Mouse (Mus musculus) frontal cortex, postnatal 36 days (tissue): ENCODE measurements around the gene Ubxn7.
"Not testable (repeated sequence)": the region's sequence is repeated elsewhere in the genome, so short reads cannot be mapped to it uniquely, and the experiment has no call there.

ENCODE experiments used
- DNase-seq, 2 experiments: peaks; one replicate each; pipeline ENCODE4 v3.0.0; 2022; ENCODE audit warnings: low spot score in 2 of 2

The Ubxn7 gene

GRCm38 (mm10) chr16:32332040-32332555 is at the start of gene Ubxn7:
Gene Ubxn7, plus strand, starts transcription at chr16:32332257.
- peak; percentile 97 to 98 for DNase-seq

- DNase-seq, result no peak
These were observed 49.4 kb upstream of the Ubxn7 start for GRCm38 (mm10) chr16:32282608-32283007.

DNA sequence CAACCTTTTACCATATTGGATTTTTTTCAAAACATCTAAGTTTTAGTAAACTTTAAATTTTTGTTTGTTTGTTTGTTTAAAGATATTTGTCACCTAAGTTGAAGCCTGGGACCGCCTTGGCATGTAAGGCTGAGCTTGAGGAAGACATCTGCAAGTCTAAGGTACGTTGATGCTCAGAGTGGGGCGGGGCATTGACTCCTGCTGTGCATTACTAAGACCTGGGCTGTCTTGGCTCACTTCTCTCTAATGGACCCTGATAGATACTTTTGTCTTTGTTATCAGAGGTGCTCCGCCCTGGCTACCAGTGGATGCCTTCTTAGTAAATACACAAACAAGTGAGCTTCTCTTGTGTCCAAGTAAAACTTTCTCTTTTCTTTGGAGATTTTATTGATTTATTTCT is 40.2 kb upstream of the Ubxn7 start:
- DNase-seq, result no peak

- not testable (repeated sequence) for DNase-seq
These were observed 32.4 kb upstream of the Ubxn7 start for GRCm38 (mm10) chr16:32299617-32300016.

DNA sequence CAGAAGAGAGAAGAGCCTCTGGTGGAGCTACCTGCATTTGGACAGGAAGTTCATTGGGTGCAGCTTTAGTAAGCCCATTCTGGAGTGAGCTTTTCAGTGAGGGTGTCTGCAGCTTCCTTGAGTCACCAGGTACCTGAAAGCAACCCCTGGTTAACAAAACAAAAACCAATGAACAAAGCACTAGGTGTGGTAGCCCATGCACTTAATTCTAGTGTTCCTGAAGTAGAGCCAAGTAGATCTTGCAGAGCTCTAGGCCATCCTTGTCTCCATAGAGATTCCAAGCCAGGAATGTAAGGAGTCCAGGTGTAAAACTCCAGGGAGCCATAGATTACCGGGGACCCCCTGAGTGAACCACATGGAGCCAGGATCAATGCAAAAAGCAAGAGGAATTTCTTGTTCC is 29.0 kb upstream of the Ubxn7 start:
- DNase-seq, result no peak

- DNase-seq, result no peak
These were observed 28.2 kb upstream of the Ubxn7 start for GRCm38 (mm10) chr16:32303886-32304285.

- no peak for DNase-seq
These were observed 20.1 kb upstream of the Ubxn7 start for GRCm38 (mm10) chr16:32311970-32312369.

- no peak for DNase-seq
These were observed 19.7 kb upstream of the Ubxn7 start for GRCm38 (mm10) chr16:32312386-32312785.

GRCm38 (mm10) chr16:32312859-32313258 is 19.2 kb upstream of the Ubxn7 start:
- no peak for DNase-seq

DNA sequence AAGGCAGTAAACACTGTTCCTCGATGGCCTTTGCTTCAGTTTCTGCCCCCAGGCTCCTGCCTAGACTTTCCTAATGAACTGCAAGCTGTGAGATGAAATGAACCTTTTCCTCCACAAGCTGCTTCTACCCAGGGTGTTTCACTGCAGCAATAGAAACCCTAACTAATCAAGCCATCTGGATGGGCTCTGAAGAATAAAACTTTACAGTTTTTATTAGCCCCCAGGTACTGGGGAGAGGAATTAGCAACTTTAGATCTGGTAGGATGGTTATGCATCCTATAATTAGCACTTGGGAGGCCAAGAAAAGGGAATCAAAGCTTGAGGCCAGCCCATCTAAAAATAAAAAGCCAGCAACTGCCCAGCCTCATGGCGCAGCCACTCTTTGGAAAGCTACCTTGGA is 15.5 kb upstream of the Ubxn7 start:
- no peak for DNase-seq

- DNase-seq, result peak; percentile 8 to 15
These were observed 8.1 kb upstream of the Ubxn7 start for GRCm38 (mm10) chr16:32323953-32324352.

DNA sequence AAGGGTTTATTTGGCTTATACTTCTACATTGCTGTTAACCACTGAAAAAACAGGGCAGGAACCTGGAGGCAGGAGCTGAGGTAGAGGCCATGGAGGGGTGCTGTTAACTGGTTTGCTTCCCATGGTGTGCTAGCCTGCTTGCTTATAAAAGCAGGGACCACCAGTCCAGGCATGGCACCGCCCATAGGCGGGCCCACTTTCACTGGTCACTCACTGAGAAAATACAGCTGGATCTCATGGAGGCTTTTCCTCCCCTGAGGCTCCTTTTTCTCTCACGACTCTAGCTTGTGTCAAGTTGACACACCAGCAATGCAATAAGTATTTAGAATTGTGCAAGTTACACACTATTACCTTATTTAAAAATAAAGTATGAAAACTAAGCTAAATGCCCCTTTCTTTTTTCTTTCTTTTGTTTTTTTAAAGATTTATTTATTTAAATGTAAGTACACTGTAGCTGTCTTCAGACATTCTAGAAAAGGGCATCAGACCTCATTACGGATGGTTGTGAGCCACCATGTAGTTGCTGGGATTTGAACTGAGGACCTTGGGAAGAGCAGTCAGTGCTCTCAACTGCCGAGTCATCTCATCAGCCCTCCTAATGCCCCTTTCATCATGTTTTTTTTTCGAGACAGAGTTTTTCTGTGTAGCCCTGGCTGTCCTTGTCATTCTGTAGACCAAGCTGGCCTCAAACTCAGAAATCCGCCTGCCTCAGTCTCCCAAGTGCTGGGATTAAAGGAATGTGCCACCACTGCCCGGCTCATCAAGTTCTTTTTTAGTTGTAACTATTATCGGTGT is 984 bp upstream of the Ubxn7 start:
- DNase-seq, result no peak

GRCm38 (mm10) chr16:32332556-32333511 is 777 bp downstream of the Ubxn7 start:
- DNase-seq, result peak; percentile 20 to 38

DNA sequence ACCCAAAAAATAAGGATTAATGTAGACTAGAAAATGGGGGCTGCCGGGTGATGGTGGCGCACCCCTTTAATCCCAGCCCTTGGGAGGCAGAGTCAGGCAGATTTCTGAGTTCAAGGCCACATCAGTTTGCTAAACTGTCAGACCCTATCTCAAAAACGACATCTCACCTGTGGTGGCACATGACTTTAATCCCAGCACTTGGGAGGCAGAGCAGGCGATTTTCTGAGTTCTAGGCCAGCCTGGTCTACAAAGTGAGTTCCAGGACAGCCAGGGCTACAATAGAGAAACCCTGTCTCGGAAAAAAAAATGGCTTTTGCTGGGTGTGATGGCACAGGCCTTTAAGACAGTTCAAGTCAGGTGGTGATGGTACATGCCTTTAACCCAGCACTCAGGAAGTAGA is 3.1 kb downstream of the Ubxn7 start:
- no peak for DNase-seq

DNA sequence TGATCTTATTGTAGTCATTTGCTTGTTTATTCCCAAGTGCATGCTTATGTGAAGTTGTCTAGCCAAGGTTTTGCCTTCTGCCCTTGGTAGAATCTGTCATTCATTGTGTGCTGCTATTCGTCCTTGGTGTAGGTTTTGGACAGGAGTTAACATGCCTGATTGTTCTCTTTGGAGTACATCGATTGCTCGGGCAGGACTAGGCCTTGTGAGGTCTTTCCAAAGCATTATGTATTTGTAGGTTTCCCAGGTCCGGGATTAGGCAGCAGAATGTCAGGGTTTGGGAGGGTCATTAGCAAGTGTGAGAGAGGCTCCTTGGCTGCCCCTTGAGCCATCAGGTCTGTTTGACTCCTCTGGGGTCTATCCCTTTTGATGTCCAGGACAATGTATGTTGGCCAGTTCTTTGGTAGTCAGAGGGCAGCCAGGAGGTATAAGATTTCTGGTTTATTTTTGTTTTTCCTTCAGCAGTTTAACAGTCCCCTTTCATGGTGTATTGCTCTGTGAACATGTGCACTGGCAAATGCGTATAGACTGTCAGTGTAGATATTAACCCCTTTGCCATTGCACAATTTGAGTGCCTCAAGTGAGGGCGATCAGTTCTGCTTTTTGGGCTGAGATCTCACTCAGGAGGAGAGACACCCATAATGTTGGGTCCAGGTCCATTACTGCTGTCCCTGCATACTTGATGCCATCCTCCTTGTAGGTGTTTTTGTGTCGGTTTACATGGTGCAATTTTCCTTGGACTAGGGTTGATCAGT is 4.1 kb downstream of the Ubxn7 start:
- no peak for DNase-seq

GRCm38 (mm10) chr16:32337001-32337400 is 4.9 kb downstream of the Ubxn7 start:
- DNase-seq, result no peak

DNA sequence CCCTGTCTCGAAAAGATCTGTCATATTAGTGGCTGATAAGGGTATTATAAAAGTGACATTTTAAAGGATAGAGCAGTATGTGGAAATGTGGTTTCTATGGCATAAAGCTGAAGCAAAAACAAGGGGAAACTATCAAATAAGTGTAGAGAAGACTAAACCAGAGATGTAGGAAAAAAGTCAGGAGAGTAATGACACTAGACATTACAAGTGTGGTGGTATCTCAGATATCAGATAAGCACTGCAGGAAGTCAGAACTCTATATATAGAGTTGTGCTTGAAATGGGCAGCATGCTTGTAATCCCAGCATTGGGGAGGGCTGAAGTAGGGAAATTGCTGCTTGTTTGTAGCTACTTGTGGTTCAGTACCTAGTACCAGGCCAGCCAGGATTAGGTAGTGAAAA is 8.4 kb downstream of the Ubxn7 start:
- DNase-seq, result no peak

DNA sequence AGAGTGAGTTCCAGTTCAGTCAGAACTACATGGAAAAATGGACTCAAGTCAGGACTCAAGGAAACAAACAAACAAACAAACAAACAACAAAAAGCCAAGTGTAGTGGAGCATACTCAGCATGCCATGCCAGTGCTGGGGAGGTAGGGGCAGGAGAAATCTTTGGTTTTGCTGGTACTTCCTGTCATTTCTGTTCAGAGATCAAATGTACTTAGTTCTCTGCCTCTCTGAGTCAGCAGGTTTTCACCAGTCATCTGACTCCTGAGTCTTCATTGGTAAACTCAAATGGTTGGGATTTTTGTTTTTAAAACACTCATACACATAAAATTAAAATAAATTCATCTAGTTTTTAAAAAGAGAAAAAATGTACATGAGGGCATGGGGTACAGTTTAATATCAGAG is 13.5 kb downstream of the Ubxn7 start:
- DNase-seq, result no peak

- no peak for DNase-seq
These were observed 18.7 kb downstream of the Ubxn7 start for GRCm38 (mm10) chr16:32350776-32351175.

- peak in 1 of 2 experiments; percentile 16 for DNase-seq
These were observed 31.5 kb downstream of the Ubxn7 start for GRCm38 (mm10) chr16:32363530-32363929.

GRCm38 (mm10) chr16:32371351-32371750 is 39.3 kb downstream of the Ubxn7 start:
- DNase-seq, result peak in 1 of 2 experiments; percentile 11

DNA sequence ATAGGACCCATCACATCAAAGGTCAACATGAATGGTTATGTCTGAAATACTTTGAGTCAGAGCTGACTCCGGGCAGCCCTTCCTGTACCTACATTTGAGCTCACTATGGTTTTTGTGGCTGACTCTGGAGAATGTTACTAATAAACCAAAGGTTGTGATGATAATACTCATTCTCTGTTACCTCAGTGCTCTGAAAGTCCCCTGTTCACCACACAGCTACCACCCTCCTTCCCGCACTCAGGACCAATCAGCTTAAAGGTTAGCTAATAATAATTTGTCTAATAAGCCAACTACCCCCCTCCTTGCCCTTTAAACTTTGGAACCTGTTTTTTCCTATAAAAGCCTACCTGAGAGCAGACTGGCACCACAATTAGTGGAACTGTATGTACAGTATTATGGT is 47.5 kb downstream of the Ubxn7 start:
- DNase-seq, result no peak
